Mouse (Mus musculus) heart, adult 8-10 months (tissue): Measurements from ENCODE around the gene Lgi1. TPM values are rescaled to one million over a fixed set of nuclear protein-coding genes. Genes with fewer than 3 reads are reported as not detected.

Experiments
- DNase-seq: peaks from one replicate; pipeline ENCODE4 v3.0.0; 2022; ENCODE audit warnings: low spot score
- total RNA-seq, 4 experiments: library from RNA; stranded (reverse); gene quantifications; 2 replicates each; pipeline ENCODE4 v1.2.4; 2022

The Lgi1 gene
- total RNA-seq, 4 experiments from 2014 or later = 2.0 to 11.5 (median 5.8) TPM

DNA sequence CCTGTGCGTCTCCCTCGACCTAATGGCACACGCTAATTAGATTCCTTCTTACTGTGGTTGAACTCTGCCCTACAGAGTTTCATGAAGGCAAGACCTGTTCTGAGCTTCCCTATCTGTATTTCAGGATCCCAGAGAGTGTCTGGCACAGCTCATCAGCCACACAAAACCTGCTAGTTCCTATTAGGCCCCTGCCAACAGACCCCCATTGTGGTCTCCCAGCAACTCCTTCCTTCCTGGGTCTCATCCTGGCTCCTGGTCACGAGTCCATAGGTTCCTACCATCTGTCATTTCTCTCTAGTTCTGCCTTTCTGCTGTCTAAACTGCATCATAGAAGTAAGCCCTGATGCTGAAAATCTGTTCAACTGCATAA lies 60.7 kb downstream of the Lgi1 start:
- no peak for DNase-seq

GRCm38 (mm10) chr19:38325854-38326253 lies 61.5 kb downstream of the Lgi1 start:
- DNase-seq = no peak

- no peak for DNase-seq
Observed at GRCm38 (mm10) chr19:38327002-38327401, 62.7 kb downstream of the Lgi1 start.

DNA sequence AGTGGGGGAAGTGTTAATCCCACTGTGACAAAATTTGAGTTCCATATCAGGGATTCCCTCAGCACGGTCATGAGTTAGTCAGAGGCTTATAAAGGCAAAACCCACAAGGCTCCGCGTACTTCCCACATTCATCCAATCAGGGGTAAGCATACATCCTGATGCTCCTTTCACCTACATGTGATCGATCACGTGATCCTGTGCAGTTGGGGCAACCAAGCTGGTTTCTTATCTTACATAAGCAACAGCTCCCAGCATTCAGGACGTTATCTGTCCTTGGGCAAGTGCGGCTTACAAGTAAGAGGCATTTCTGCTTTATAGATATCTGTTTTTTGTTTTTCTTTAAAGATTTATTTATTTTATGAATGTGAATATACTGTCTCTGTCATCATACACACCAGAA lies 63.7 kb downstream of the Lgi1 start:
- no peak for DNase-seq

DNA sequence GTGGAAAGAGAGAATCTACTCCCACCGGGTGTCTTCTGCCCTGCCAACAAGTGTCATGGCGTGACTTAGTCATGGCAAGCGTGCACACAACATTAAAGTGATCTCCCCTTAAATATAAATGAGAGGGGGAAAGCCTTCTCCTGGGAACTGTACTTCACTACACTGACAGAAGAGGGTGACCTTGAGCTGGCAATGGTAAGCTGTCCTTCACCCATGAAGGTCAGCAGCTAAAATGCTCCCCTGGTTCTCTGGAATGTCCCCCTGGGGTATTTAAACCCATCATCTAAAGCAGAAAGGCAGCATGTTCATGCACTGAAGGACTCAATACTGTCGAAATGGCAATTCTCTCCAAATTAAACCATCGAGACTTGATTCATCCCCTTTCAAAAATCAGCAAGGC lies 64.9 kb downstream of the Lgi1 start:
- DNase-seq = no peak

GRCm38 (mm10) chr19:38331072-38331471 lies 66.7 kb downstream of the Lgi1 start:
- no peak for DNase-seq

DNA sequence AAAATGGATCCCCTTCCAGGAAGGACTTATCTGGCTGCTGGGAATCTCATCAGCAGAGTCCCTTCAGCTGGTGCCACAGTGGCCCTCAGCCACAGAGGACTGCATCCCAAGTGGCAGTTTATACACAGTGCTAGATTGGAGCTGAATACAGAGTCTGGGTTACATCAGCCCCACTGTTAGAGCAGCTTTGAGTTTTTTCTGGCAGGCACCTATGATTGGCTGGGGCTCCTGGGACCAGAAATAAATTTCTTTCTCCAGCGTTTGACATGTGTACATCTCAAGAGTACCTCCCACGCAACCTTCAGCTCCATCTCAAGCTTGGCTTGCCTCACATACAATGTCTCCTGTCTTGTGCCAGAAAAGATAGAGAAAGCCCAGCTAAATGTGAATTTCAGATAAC lies 67.9 kb downstream of the Lgi1 start:
- peak; percentile 7 for DNase-seq

GRCm38 (mm10) chr19:38332820-38333219 lies 68.5 kb downstream of the Lgi1 start:
- DNase-seq = no peak

- DNase-seq = no peak
Observed at GRCm38 (mm10) chr19:38336553-38336952, 72.2 kb downstream of the Lgi1 start.

DNA sequence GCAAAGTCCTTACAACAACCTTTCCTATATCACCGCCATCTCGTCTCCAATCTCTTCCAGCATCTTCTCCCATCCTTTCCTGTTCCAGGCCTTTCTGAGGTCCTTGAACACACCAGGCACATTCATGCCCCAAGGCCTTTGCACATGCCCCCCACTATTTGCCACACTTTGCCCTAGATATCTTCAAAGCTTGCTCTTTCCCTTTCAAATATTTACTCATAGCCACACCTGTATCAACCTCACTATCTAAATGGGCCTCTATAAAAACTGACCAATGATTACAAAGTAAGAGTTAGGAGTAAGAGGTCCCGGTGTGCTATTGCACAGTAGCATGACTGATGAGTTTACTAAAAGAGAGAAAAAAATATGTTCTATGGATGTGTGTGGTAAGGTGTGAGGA lies 73.0 kb downstream of the Lgi1 start:
- no peak for DNase-seq

DNA sequence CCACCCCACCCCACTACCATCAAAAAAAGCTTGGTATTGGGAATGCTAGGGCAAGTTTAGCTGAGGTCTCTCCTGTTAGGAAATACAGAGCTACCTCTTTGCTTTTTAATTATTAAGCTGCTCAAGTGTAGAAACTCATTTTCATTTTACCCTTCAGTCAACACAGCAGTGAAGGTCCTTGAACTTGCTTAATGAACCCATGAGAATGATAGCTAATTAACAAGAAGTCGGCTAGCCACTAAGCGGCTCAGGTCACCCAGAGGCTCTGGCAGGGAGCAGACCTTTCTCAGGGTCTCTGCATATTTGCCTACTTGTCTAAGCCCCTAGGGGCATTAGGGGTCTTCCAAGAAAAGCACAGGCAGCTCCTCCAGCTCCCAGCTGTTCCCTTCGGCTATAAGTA lies 75.4 kb downstream of the Lgi1 start:
- no peak for DNase-seq

DNA sequence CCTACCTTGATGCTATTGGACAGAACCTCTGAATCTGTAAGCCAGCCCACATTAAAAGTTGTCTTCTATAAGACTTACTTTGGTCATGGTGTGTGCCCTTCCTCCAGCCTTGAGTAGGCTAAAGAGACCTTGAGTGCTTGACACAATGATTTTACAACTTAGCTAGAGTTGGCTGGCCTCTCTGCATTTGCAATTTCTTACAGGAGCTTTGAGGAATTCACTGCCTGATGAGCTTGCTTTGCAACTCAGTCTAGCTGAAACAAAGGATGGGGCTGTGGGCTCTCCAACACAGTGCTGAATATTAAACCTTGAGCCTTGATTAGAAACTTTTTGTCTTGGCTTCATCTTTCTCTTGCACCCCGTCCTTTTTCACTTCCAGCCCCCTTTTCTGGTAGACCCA lies 78.9 kb downstream of the Lgi1 start:
- DNase-seq = no peak

DNA sequence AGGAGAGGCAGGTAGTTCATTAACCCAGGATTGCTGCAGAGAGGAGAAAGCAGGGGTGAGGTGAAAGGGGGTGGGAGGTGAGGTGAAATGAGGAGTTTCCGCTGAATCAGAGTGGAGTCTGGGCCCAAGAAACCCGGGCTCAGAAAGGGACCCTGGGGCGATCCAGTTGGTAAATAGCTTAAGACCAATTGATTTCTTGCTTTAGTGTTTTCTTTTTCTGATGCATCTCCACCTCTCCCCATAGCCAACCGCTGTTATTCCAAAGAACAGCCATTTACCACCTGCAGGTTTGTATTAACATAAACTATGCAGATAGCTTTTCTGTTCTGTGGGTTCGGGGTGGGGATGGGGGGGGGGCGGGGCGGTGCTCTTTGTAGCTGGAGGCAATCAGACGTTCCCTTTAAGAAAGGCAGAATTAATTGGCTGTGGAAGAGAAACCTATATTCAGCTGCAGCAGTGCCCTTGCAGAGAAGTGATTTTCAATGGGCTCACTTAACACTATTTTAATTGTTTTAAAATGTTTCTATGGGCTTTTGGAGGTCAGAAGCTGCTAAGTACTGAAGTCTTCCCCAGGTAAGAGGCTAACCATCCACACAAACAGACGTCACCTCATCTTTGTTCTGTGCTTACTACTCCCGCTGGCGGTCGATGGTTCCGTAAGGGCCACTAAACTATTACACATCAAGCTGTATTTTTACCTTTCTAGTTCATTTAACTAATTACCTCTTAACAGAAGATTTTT lies 84.1 kb downstream of the Lgi1 start:
- no peak for DNase-seq

GRCm38 (mm10) chr19:38349013-38349341 lies 84.6 kb downstream of the Lgi1 start:
- DNase-seq = no peak

GRCm38 (mm10) chr19:38351202-38351601 lies 86.9 kb downstream of the Lgi1 start:
- no peak for DNase-seq

DNA sequence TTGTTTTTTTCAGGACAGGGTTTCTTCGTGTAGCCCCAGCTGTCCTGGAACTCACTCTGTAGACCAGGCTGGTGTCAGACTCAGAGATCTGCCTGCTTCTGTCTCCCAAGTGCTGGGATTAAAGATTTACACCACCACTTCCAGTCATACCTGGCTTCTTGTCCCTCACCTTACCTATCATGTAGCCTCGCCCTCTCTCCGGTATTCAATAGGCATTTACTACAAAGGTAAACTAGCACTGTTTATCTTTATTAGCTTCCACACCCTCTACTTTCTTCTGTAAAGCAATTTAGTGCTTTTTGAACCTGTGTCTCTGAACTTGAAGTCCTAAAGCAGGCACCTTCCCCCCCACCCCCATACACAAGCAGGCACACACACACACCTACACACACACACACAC lies 87.4 kb downstream of the Lgi1 start:
- DNase-seq = no peak

- peak; percentile 50 for DNase-seq
Observed at GRCm38 (mm10) chr19:38352495-38353130, 88.3 kb downstream of the Lgi1 start.

DNA sequence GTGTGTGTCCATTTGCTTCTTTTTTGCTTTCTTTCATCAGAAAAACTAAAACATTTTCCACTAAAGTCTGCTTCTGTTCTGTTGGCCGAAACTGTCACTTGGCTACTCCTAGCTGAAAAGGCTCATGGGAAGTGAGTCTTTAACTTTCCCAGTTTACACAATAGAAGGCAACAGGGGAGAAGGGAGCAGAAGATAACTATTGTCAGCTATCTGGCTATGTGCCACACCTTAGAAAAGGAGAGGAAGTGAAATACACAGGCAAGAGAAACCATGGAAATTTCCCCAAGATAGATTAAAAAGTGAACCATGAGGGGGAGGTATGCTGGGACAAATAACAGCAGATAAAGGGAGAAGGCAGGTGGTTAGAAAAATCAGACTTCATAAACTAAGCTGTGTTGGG lies 89.9 kb downstream of the Lgi1 start:
- no peak for DNase-seq

DNA sequence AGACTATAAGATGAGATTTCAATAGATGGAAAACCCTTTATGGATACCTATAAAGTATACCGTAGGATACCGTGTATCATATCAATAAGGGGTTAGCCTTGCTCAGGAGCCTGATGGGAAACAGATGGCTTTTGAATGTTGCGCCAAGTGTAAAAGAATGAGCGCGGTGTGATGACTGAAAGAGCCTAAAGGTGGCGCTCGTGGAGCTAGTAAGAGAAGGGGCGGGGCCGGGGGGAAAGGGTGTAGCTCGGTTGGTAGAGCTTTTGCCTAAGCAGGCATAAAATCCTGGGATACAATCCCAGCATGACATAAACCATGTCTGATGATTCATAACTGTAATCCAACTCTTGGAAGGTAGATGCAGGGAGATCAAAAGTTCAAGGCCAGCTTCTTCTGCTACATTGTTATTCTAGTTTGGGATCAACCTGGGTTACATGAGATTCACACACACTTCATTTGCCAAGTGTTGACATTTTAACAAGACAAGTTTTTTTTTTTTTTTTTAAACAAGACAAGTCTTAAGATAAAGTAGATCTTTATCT lies 90.6 kb downstream of the Lgi1 start:
- DNase-seq = no peak

DNA sequence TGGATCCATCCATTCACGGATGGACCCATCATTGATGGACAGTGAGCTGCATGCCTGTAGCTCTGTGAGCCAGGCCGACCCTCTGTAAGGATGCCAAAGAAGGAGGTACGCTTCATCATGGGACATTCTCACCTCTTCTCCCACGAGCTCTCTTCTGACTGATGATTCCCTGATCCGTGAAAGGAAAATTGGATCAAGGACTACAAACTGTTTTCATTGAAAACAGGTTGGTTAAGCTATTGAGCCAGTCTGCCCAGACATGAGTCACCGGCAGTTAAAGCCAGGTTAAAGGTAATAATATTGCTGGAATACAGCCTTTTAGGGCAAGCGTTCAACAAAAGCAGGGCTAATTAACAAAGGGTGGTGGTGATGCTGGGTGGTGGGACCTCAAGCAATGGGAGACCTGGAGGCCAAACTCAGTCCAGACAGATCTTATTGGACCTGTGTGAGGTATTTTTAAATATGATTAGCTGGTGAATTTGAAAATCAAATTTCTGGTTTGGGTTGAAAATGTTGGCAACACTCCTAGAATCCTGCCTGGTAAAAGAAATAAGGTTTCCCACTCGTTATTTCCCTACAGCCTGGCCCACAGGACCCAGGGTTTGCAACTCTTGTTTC lies 92.0 kb downstream of the Lgi1 start:
- DNase-seq = no peak

GRCm38 (mm10) chr19:38357956-38358623 lies 93.8 kb downstream of the Lgi1 start:
- no peak for DNase-seq

DNA sequence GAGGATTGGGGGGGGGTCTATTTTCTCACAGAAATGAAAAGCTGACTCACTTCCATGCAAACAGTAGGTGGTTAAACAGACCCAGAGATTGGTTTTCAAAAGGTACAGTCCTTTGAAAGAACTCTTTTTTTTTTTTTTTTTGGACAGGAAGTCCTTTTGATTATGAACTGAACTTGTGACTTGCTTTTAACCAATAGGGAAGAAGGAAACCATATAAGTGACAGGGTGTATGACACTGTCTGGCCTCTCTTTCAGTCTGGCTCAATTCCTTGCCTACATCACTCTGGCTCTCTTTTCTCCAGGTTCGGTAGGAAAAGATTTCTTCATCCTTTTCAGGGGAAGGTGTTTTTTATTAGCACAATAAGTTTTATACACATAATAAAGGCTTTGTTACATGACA lies 95.0 kb downstream of the Lgi1 start:
- DNase-seq = no peak
